In the genomic region with DNA sequence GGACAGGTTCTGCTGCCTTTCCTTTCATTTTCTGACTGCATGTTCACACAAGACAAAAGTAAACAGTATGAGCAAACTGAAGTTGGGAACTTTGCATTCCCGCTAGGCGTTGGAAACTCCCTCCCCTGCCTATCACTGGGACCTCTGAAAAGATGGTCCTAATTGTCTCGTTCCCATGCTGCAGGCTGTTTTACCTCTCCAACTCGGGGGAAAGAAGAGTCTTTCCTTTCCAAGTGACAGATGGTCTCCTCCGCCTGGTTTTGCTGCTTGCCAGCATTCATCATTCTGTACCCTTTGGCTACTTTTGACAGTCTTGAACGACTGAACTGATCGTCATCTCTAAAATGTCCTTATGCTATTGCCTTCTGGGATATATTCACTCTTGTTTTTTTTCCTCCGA, we compare ENCODE assay signal across 12 mouse cellular contexts. TPM values are rescaled to one million over a fixed set of nuclear protein-coding genes. Genes with fewer than 3 reads are reported as not detected.
DNase-seq lines count a peak whose midpoint lies in the region; ATAC-seq and TF ChIP-seq lines count a peak whose summit lies in the region.
"Had no signal": no experiment of that assay in that cellular context is flagged by ENCODE, and none has a peak within 500 bp of the region (broad histone marks: within the 10 kb centered on the region; RNA-seq: fewer than 3 reads in every experiment).

No protein-coding gene starts in this region.

- no peaks in the 10 kb centered on the region for H3K9me3 ChIP-seq in forebrain, embryonic 14.5 days (replicated peaks; ENCODE audit: control insufficient read depth, low read length)
- no peaks in the 10 kb centered on the region for H3K9me3 ChIP-seq in forebrain, embryonic 11.5 days (ENCODE audit: control insufficient read depth, low read length)
- H3K9me3 ChIP-seq in lung, embryonic 14.5 days (ENCODE audit: low read depth, low read length) = peaks cover 4% of the 10 kb centered on the region; the same call in 1 of the 2 replicates
- H3K9me3 ChIP-seq in stomach, embryonic 14.5 days (ENCODE audit: control insufficient read depth, low read depth, low read length) = no peaks in the 10 kb centered on the region
- H3K9me3 ChIP-seq: liver, embryonic 13.5 days had no signal

- H3K27me3 ChIP-seq in forebrain, embryonic 14.5 days (replicated peaks; ENCODE audit: control insufficient read depth, insufficient read depth, low read length) = no peaks in the 10 kb centered on the region
- no peaks in the 10 kb centered on the region for H3K27me3 ChIP-seq in forebrain, embryonic 11.5 days (ENCODE audit: control insufficient read depth, insufficient read depth, low read length)
- no peaks in the 10 kb centered on the region for H3K27me3 ChIP-seq in lung, embryonic 14.5 days (ENCODE audit: insufficient read depth, low read length)
- no peaks in the 10 kb centered on the region for H3K27me3 ChIP-seq in stomach, embryonic 14.5 days (ENCODE audit: control insufficient read depth, insufficient read depth, low read length)
- H3K27me3 ChIP-seq: liver, embryonic 13.5 days had no signal

- no peak overlapping the region for H3K4me2 ChIP-seq in forebrain, embryonic 14.5 days (ENCODE audit: low read length)
- H3K4me2 ChIP-seq in forebrain, embryonic 11.5 days (ENCODE audit: low read depth, low read length, severe bottlenecking) = no peak overlapping the region
- H3K4me2 ChIP-seq in lung, embryonic 14.5 days = 0 out of 2 replicates have a peak overlapping the region, but pooled peaks have one; percentile 15
- no peak overlapping the region for H3K4me2 ChIP-seq in stomach, embryonic 14.5 days (replicated peaks; ENCODE audit: low read depth, low read length)
- H3K4me2 ChIP-seq: liver, embryonic 13.5 days had no signal

- H3K4me1 ChIP-seq in forebrain, embryonic 14.5 days (ENCODE audit: control insufficient read depth, insufficient read depth, low read length) = no peaks in the 10 kb centered on the region
- no peaks in the 10 kb centered on the region for H3K4me1 ChIP-seq in forebrain, embryonic 11.5 days (replicated peaks; ENCODE audit: control insufficient read depth, insufficient read depth, low read length)
- H3K4me1 ChIP-seq in lung, embryonic 14.5 days (ENCODE audit: insufficient read depth) = no peaks in the 10 kb centered on the region
- H3K4me1 ChIP-seq in lung, adult 2 months (ENCODE audit: control insufficient read depth, insufficient read depth, low read length) = no peaks in the 10 kb centered on the region
- H3K4me1 ChIP-seq in stomach, embryonic 14.5 days (ENCODE audit: control insufficient read depth, insufficient read depth, low read length) = 0 out of 2 replicates have a peak, but pooled peaks cover 5% of the 10 kb centered on the region
- H3K4me1 ChIP-seq: liver, embryonic 13.5 days had no signal

- H3K9ac ChIP-seq in forebrain, embryonic 14.5 days (ENCODE audit: low read length) = no peak overlapping the region
- no peak overlapping the region for H3K9ac ChIP-seq in forebrain, embryonic 11.5 days (ENCODE audit: low read length)
- H3K9ac ChIP-seq in lung, embryonic 14.5 days = no peak overlapping the region
- no peak overlapping the region for H3K9ac ChIP-seq in stomach, embryonic 14.5 days (replicated peaks; ENCODE audit: low read depth, low read length)
- H3K9ac ChIP-seq: liver, embryonic 13.5 days had no signal

- TF ChIP-seq CTCF in lung, embryonic 14.5 days (IDR thresholded peaks at IDR 0.05; ENCODE audit: low read depth) = no peak
- no peak for TF ChIP-seq CTCF in lung, adult 2 months (IDR thresholded peaks at IDR 0.05; ENCODE audit: insufficient read depth, low read length)

- H3K27ac ChIP-seq in forebrain, embryonic 14.5 days (ENCODE audit: low read depth, low read length) = peak overlapping the region; percentile 61; the same call in 1 of the 2 replicates
- H3K27ac ChIP-seq in forebrain, embryonic 11.5 days (ENCODE audit: low read depth, low read length) = no peak overlapping the region
- no peak overlapping the region for H3K27ac ChIP-seq in lung, embryonic 14.5 days (ENCODE audit: low read depth)
- H3K27ac ChIP-seq in stomach, embryonic 14.5 days (ENCODE audit: low read length) = no peak overlapping the region; the same call in 1 of the 2 replicates
- H3K27ac ChIP-seq: liver, embryonic 13.5 days had no signal

- H3K36me3 ChIP-seq in forebrain, embryonic 14.5 days (ENCODE audit: control insufficient read depth, insufficient read depth, low read length) = no peaks in the 10 kb centered on the region
- no peaks in the 10 kb centered on the region for H3K36me3 ChIP-seq in forebrain, embryonic 11.5 days (ENCODE audit: control insufficient read depth, insufficient read depth, low read length)
- H3K36me3 ChIP-seq in lung, embryonic 14.5 days (ENCODE audit: insufficient read depth) = no peaks in the 10 kb centered on the region
- no peaks in the 10 kb centered on the region for H3K36me3 ChIP-seq in stomach, embryonic 14.5 days (ENCODE audit: control insufficient read depth, insufficient read depth, low read length)
- H3K36me3 ChIP-seq: liver, embryonic 13.5 days had no signal

- intact Hi-C loops in heart, postnatal 25 days (cut with DNase I) = no loop called here

- WGBS in forebrain, embryonic 14.5 days = 49% methylated on average over 8 of the region's 8 CpGs
- WGBS in forebrain, embryonic 11.5 days = 75% methylated on average over 8 of the region's 8 CpGs
- whole genome bisulfite sequencing in lung, embryonic 14.5 days = 45% methylated on average over 8 of the region's 8 CpGs
- 52% methylated on average over 8 of the region's 8 CpGs for WGBS in lung, adult 2 months
- 40% methylated on average over 8 of the region's 8 CpGs for WGBS in stomach, embryonic 14.5 days

- ATAC-seq in forebrain, embryonic 14.5 days = peak; percentile 89
- no peak for ATAC-seq in forebrain, embryonic 11.5 days (replicated peaks; ENCODE audit: low FRiP score)
- peak; percentile 41; the same call in 1 of the 2 replicates for ATAC-seq in lung, embryonic 14.5 days (ENCODE audit: insufficient read depth)
- 0 out of 2 replicates have a peak, but pooled peaks have one; percentile 28 for ATAC-seq in stomach, embryonic 14.5 days (ENCODE audit: insufficient number of reproducible peaks, insufficient read depth, low FRiP score, low read depth)
- ATAC-seq: inflammation-experienced regulatory T-cells, adult 6 months had no signal

- peak; percentile 87 for DNase-seq in forebrain, embryonic 14.5 days (ENCODE audit: low spot score)
- no peak for DNase-seq in forebrain, embryonic 11.5 days (ENCODE audit: low spot score)
- DNase-seq in lung, embryonic 14.5 days = peak; percentile 28
- no peak for DNase-seq in lung, adult 2 months
- DNase-seq in cerebellum, postnatal 25 days = peak; percentile 65 to 69
- DNase-seq in yolk sac, embryonic 10.5 days (ENCODE audit: low spot score) = no peak
- DNase-seq in heart, postnatal 25 days (ENCODE audit: low spot score) = no peak
- DNase-seq: gastrocnemius, postnatal 25 days; liver, embryonic 13.5 days; retina, postnatal 1 day had no signal

- no peak for TF ChIP-seq POLR2A in lung, adult 2 months (IDR thresholded peaks at IDR 0.05; ENCODE audit: borderline replicate concordance, extremely low read depth, low read depth, low read length)

- H3K4me3 ChIP-seq in forebrain, embryonic 14.5 days (ENCODE audit: low read depth, low read length) = no peak overlapping the region
- no peak overlapping the region for H3K4me3 ChIP-seq in forebrain, embryonic 11.5 days (ENCODE audit: low read depth, low read length)
- no peak overlapping the region for H3K4me3 ChIP-seq in lung, embryonic 14.5 days (ENCODE audit: low read depth, low read length)
- no peak overlapping the region for H3K4me3 ChIP-seq in lung, adult 2 months (replicated peaks; ENCODE audit: extremely low read depth, low read depth, low read length)
- no peak overlapping the region for H3K4me3 ChIP-seq in stomach, embryonic 14.5 days (ENCODE audit: low read depth, low read length)
- H3K4me3 ChIP-seq: liver, embryonic 13.5 days had no signal

RNA-seq across cellular contexts. Expression of gene Znrf2, which starts 14.4 kb away (rescaled TPM):
- polyA plus RNA-seq in forebrain, embryonic 14.5 days (2014; fragmentation: Nextera tagmentation; extraction: Ambion mirVana) = 16.5 and 17.9 TPM in 2 replicates
- 2.8 and 3.0 TPM in 2 replicates for polyA plus RNA-seq in forebrain, embryonic 11.5 days (2014; fragmentation: Nextera tagmentation; extraction: Ambion mirVana)
- 3.2 and 3.9 TPM in 2 replicates for polyA plus RNA-seq in lung, embryonic 14.5 days (2014; fragmentation: Nextera tagmentation; extraction: Ambion mirVana)
- polyA plus RNA-seq in lung, adult 2 months (2012; rRNA removed) = 6.9 and 8.3 TPM in 2 replicates
- polyA plus RNA-seq in stomach, embryonic 14.5 days (2014; fragmentation: Nextera tagmentation; extraction: Ambion mirVana) = 5.8 and 6.0 TPM in 2 replicates
- total RNA-seq in heart, postnatal 25 days (2021) = 10 to 100 TPM; 17.2 to 17.6 TPM

Comparison
In these comparisons a context has a peak if more than half of its experiments do, and no peak if none do; other contexts are left out.
1. DNase-seq: peak in forebrain, embryonic 14.5 days (single experiment), lung, embryonic 14.5 days (single experiment) and cerebellum, postnatal 25 days (2 of 2); none in forebrain, embryonic 11.5 days (single experiment), lung, adult 2 months (single experiment), yolk sac, embryonic 10.5 days (single experiment) and heart, postnatal 25 days (single experiment).